Mouse (Mus musculus): ENCODE results near the gene Atrip. TPM values are rescaled to one million over a fixed set of nuclear protein-coding genes. Genes with fewer than 3 reads are reported as not detected.

The Atrip gene
- polyA plus RNA-seq, 1 experiment, result 37.1 TPM

DNA sequence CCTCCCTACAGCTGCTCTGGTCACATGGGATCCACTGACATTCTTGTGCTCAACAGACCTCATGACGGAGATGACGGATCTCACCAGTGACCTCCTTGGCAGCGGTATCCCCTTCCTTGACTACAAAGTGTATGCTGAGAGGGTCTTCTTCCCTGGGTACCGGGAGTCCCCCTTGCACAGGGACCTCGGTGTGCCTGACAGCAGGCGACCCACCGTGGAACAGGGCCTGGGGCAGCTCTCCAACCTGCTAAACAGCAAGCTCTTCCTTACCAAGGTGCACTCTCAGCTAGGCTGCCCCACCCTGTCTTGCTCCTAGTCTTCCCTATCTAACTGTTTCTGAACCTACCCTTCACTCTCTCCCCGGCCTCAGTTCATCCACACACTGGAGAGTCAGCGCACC is 37.7 kb upstream of the Atrip start:
- Histone ChIP-seq H3K4me3 (ENCODE audit: insufficient read depth, low read length) (no peak overlapping the region), H3K27ac (ENCODE audit: insufficient read depth, low read length) (no peak overlapping the region), H3K4me1 (ENCODE audit: control insufficient read depth, insufficient read depth, low read length) (no peaks in the 10 kb centered on the region)
- TF ChIP-seq POLR2A (IDR thresholded peaks at IDR 0.05; ENCODE audit: extremely low read depth, insufficient read depth, low read length), result no peak
- TF ChIP-seq CTCF (IDR thresholded peaks at IDR 0.05; ENCODE audit: extremely low read depth, insufficient read depth, low read length), result no peak

DNA sequence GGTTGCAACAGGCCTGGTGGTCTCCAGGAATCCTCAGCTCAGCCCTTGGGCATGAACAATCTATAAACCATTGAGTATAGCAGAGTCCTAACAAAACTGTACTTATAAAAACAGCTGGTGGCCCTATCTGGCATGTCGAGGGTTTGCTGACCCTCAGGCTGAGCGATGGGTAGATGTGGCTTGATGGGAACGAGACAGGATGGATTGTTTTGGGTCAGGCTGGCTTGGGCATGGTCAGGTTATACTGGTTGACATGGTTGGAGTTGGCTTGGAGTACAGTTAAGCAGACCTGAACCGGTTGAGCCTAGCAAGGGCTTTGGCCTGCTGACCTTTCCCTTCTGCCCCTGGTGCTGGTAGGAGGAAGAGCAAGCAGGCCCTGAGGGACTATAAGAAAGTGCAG is 37.2 kb upstream of the Atrip start:
- no peaks in the 10 kb centered on the region for H3K4me1 ChIP-seq (ENCODE audit: control insufficient read depth, insufficient read depth, low read length)
- no peak for TF ChIP-seq POLR2A (IDR thresholded peaks at IDR 0.05; ENCODE audit: extremely low read depth, insufficient read depth, low read length)
- no peak for TF ChIP-seq CTCF (IDR thresholded peaks at IDR 0.05; ENCODE audit: extremely low read depth, insufficient read depth, low read length)
- no peak overlapping the region for H3K27ac ChIP-seq (ENCODE audit: insufficient read depth, low read length)
- H3K4me3 ChIP-seq (ENCODE audit: insufficient read depth, low read length), result no peak overlapping the region

DNA sequence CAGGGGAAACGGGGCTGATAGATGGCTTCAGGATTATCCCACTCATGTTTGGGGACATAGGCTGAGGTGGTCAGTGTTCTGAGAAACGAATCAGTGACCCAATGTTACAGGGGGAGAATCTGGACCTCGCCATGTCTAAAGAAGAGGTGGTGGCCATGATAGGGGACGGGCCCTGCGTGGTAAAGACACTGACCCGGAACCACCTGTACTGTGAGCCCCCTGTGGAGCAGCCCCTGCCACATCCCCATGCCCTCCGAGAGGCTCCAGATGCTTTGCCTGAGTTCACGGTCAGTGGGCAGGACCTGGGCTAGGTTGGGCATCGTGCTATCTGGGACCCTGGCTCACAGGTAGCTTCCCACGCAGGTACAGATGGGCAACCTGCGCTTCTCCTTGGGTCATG is 36.3 kb upstream of the Atrip start:
- no peak overlapping the region for H3K4me3 ChIP-seq (ENCODE audit: insufficient read depth, low read length)

GRCm38 (mm10) chr9:109107341-109107740 is 33.4 kb upstream of the Atrip start:
- H3K27ac ChIP-seq (ENCODE audit: insufficient read depth, low read length), result no peak overlapping the region
- TF ChIP-seq POLR2A (IDR thresholded peaks at IDR 0.05; ENCODE audit: extremely low read depth, insufficient read depth, low read length) (no peak), CTCF (IDR thresholded peaks at IDR 0.05; ENCODE audit: extremely low read depth, insufficient read depth, low read length) (no peak)
- no peaks in the 10 kb centered on the region for H3K4me1 ChIP-seq (ENCODE audit: control insufficient read depth, insufficient read depth, low read length)
- H3K4me3 ChIP-seq (ENCODE audit: insufficient read depth, low read length), result no peak overlapping the region

More for the DNA sequence above, 36.3 kb upstream of the Atrip start:
- H3K4me1 ChIP-seq (ENCODE audit: control insufficient read depth, insufficient read depth, low read length), result no peaks in the 10 kb centered on the region
- TF ChIP-seq POLR2A (IDR thresholded peaks at IDR 0.05; ENCODE audit: extremely low read depth, insufficient read depth, low read length) (no peak), CTCF (IDR thresholded peaks at IDR 0.05; ENCODE audit: extremely low read depth, insufficient read depth, low read length) (no peak)
- no peak overlapping the region for H3K27ac ChIP-seq (ENCODE audit: insufficient read depth, low read length)

GRCm38 (mm10) chr9:109105648-109106047 is 31.7 kb upstream of the Atrip start:
- no peak overlapping the region for H3K4me3 ChIP-seq (ENCODE audit: insufficient read depth, low read length)
- TF ChIP-seq POLR2A (IDR thresholded peaks at IDR 0.05; ENCODE audit: extremely low read depth, insufficient read depth, low read length) (no peak), CTCF (IDR thresholded peaks at IDR 0.05; ENCODE audit: extremely low read depth, insufficient read depth, low read length) (no peak)
- H3K4me1 ChIP-seq (ENCODE audit: control insufficient read depth, insufficient read depth, low read length), result no peaks in the 10 kb centered on the region
- no peak overlapping the region for H3K27ac ChIP-seq (ENCODE audit: insufficient read depth, low read length)

DNA sequence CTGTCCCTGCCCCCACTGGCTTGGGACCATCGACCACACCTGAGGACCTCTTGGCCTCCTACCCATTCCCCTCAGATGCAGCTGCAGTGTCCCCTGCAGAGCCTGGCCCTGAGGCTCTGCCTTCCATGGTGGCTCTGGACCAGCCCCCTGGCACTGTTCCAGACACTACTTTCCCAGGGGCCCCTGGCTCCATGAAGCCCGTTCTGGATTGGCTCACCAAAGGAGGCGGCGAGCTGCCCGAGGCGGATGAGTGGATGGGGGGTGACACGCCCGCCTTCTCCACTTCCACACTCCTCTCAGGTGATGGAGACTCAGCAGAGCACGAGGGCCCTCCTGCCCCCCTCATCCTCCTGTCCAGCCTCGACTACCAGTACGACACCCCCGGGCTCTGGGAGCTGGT is 31.1 kb upstream of the Atrip start:
- no peaks in the 10 kb centered on the region for H3K4me1 ChIP-seq (ENCODE audit: control insufficient read depth, insufficient read depth, low read length)
- H3K4me3 ChIP-seq (ENCODE audit: insufficient read depth, low read length), result no peak overlapping the region
- H3K27ac ChIP-seq (ENCODE audit: insufficient read depth, low read length), result no peak overlapping the region
- TF ChIP-seq POLR2A (IDR thresholded peaks at IDR 0.05; ENCODE audit: extremely low read depth, insufficient read depth, low read length), result no peak

GRCm38 (mm10) chr9:109104083-109104482 is 30.2 kb upstream of the Atrip start:
- no peak for TF ChIP-seq CTCF (IDR thresholded peaks at IDR 0.05; ENCODE audit: extremely low read depth, insufficient read depth, low read length)
- no peak for TF ChIP-seq POLR2A (IDR thresholded peaks at IDR 0.05; ENCODE audit: extremely low read depth, insufficient read depth, low read length)
- no peaks in the 10 kb centered on the region for H3K4me1 ChIP-seq (ENCODE audit: control insufficient read depth, insufficient read depth, low read length)
- H3K4me3 ChIP-seq (ENCODE audit: insufficient read depth, low read length), result no peak overlapping the region
- no peak overlapping the region for H3K27ac ChIP-seq (ENCODE audit: insufficient read depth, low read length)

- no peak overlapping the region for H3K27ac ChIP-seq (ENCODE audit: insufficient read depth, low read length)
- peaks cover 2% of the 10 kb centered on the region for H3K4me1 ChIP-seq (ENCODE audit: control insufficient read depth, insufficient read depth, low read length)
- H3K4me3 ChIP-seq (ENCODE audit: insufficient read depth, low read length), result no peak overlapping the region
- no peak for TF ChIP-seq POLR2A (IDR thresholded peaks at IDR 0.05; ENCODE audit: extremely low read depth, insufficient read depth, low read length)
- TF ChIP-seq CTCF (IDR thresholded peaks at IDR 0.05; ENCODE audit: extremely low read depth, insufficient read depth, low read length), result no peak
Observed at GRCm38 (mm10) chr9:109103250-109103649, 29.3 kb upstream of the Atrip start.

DNA sequence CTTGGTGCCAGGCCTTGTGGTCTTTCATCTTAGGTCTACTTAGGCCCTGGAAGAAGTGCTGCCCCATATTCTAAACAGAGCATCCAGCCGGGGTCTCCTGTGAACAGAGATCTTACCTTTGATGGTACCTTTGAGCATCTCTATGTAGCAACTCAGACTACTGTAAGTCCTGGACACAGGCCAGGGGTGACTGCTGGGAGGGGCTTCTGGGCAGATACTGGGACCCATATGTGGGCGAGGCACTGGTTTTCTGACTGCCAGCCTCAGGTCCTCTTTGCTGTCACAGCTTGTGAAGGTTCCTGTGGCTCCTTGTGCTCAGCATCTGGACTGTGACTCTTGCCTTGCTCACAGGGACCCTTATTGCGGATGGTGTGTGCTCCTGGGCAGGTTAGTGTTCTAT is 28.6 kb upstream of the Atrip start:
- Histone ChIP-seq H3K4me3 (ENCODE audit: insufficient read depth, low read length) (no peak overlapping the region), H3K4me1 (ENCODE audit: control insufficient read depth, insufficient read depth, low read length) (peaks cover 2% of the 10 kb centered on the region), H3K27ac (ENCODE audit: insufficient read depth, low read length) (no peak overlapping the region)
- no peak for TF ChIP-seq CTCF (IDR thresholded peaks at IDR 0.05; ENCODE audit: extremely low read depth, insufficient read depth, low read length)

DNA sequence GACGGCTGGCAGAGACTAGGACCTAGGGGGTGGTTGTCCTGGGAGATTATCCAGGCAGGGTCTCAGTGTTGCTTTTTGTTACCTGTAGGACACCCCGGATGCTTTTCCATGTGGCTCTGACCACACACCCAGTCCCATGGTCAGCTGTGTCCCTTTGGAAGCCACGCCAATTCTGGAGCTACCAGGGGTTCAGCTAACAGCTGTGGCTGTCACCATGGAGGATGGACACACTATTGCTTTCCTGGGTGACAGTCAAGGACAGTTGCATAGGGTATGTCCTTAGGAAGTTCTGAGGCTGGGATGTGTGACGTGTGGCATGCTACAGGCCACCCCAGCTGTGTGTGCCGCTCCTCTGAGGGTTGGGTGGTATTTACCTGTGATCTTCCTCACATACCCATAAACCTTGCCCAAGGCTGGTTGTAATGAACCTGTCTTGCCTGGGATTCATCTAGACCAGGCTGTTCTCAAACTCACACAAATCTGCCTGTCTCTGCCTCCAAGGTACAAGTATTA is 28.1 kb upstream of the Atrip start:
- TF ChIP-seq POLR2A (IDR thresholded peaks at IDR 0.05; ENCODE audit: extremely low read depth, insufficient read depth, low read length), result no peak
- TF ChIP-seq CTCF (IDR thresholded peaks at IDR 0.05; ENCODE audit: extremely low read depth, insufficient read depth, low read length), result no peak
- peaks cover 2% of the 10 kb centered on the region for H3K4me1 ChIP-seq (ENCODE audit: control insufficient read depth, insufficient read depth, low read length)
- H3K27ac ChIP-seq (ENCODE audit: insufficient read depth, low read length), result no peak overlapping the region
- no peak overlapping the region for H3K4me3 ChIP-seq (ENCODE audit: insufficient read depth, low read length)

All from cortical plate, adult 2 months (tissue).